Mouse (Mus musculus): Measurements from ENCODE around the gene Ndufb10. TPM values are rescaled to one million over a fixed set of nuclear protein-coding genes. Genes with fewer than 3 reads are reported as not detected.

Gene Ndufb10
- total and polyA plus RNA-seq, 3 experiments = 916 to 1,269 (median 992) TPM

DNA sequence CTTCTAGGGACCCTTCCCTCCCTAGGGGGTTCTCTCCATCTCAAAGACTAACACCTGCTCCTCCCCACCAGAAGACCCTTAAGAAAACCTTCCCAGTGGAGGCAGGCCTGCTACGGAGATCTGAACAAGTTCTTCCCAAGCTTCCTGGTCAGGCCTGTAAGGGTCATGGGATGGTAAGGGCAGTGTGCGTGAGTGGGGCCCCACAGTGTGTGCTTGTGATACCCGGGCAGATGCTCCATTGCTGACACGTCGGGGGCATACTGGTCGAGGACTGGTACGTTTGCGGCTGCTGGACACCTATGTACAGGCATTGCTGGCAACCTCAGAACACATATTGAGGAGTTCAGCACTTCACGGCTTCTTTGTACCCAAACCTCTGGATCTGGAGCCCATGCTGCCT, 25.6 kb downstream of the Ndufb10 start:
- no peak overlapping the region for H3K27ac ChIP-seq
- intact Hi-C loops (cut with DNase I) = no loop called here
- no peak for DNase-seq
- no peaks in the 10 kb centered on the region for H3K27me3 ChIP-seq (ENCODE audit: control insufficient read depth, insufficient read depth, low read length)
- H3K36me3 ChIP-seq (ENCODE audit: control insufficient read depth, insufficient read depth, low read length) = no peaks in the 10 kb centered on the region
- no peak overlapping the region for H3K9ac ChIP-seq (ENCODE audit: low read depth, low read length)
- no peak for TF ChIP-seq EP300 (IDR thresholded peaks at IDR 0.05; ENCODE audit: insufficient read depth, low read depth, low read length)
- no peak for TF ChIP-seq CTCF (IDR thresholded peaks at IDR 0.05)
- TF ChIP-seq POLR2A (IDR thresholded peaks at IDR 0.05; ENCODE audit: insufficient read depth, low read depth, low read length) = no peak
- H3K79me2 ChIP-seq (replicated peaks; ENCODE audit: control insufficient read depth, insufficient read depth, low read length) = no peaks in the 10 kb centered on the region
- H3K4me1 ChIP-seq (ENCODE audit: control insufficient read depth, insufficient read depth, low read length) = no peaks in the 10 kb centered on the region; the same call in 1 of the 2 replicates
- 69% methylated on average over 9 of the region's 9 CpGs for WGBS
- H3K4me3 ChIP-seq = no peak overlapping the region

DNA sequence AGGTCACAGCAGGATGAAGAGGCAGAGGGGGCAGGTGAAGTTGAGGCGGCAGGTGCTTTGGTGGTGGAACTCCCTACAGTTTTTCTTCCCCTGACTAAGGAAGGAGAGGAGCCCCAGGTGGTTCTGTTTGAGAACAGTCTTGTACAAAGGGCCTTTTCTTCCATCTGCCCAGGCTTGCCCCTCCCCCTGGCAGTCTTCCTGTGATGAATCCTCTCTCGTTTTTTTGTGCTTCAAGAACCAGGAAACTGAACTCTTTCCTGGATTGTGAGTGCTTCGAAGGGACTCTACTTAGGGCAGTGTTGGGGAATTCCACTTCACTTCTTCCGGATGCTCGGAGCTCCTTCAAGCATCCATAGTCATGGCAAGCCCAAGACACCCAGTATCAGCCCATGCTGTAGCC, 26.3 kb downstream of the Ndufb10 start:
- H3K9ac ChIP-seq (ENCODE audit: low read depth, low read length) = no peak overlapping the region
- H3K27me3 ChIP-seq (ENCODE audit: control insufficient read depth, insufficient read depth, low read length) = no peaks in the 10 kb centered on the region
- no peak for TF ChIP-seq CTCF (IDR thresholded peaks at IDR 0.05)
- no peak for TF ChIP-seq POLR2A (IDR thresholded peaks at IDR 0.05; ENCODE audit: insufficient read depth, low read depth, low read length)
- no peak for TF ChIP-seq EP300 (IDR thresholded peaks at IDR 0.05; ENCODE audit: insufficient read depth, low read depth, low read length)
- 24% methylated on average over 5 of the region's 5 CpGs for WGBS
- no peak overlapping the region for H3K27ac ChIP-seq
- no peaks in the 10 kb centered on the region; the same call in 1 of the 2 replicates for H3K4me1 ChIP-seq (ENCODE audit: control insufficient read depth, insufficient read depth, low read length)
- DNase-seq = no peak
- no peaks in the 10 kb centered on the region for H3K79me2 ChIP-seq (replicated peaks; ENCODE audit: control insufficient read depth, insufficient read depth, low read length)
- intact Hi-C loops (cut with DNase I) = no loop called here
- no peak overlapping the region for H3K4me3 ChIP-seq
- H3K36me3 ChIP-seq (ENCODE audit: control insufficient read depth, insufficient read depth, low read length) = no peaks in the 10 kb centered on the region

DNA sequence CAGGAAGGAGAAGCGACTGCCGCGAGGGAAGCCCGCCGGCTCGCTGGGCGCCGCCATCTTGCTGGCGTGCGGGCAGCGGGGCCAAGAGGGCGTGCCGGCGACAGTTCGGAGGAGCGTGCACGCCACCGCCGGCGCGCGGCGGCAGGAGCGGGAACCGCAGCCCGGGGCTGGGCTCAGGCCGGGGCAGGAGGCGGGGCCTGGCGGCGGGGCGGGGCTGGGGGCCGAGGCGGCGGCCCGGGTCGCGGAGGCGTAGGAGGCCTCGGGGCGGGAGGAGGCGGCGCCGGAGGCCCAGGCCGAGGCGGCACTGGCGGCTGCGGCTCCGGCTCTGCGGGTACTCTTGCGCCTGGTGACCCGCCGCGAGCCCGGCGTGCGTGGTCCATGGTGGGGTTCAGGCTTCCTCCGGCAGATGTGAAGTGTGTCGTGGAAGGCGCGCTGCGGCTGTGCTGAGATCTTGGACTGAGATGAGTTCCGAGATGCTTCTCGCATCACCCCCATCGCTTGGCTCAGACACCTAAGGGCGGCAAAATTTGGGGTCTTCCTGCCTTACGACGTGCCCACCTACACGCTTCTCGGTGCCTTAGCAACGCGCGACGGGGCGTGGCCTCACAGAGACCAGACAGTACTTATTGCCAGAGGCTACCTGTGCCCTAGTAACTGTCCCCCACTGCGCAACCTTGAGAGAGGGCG, 28.1 kb downstream of the Ndufb10 start, which contains the start of the genes Gfer and Noxo1:
TSS of gene Gfer (minus strand) at position 146 of the 687 bp plus-strand sequence.
TSS of gene Noxo1 (plus strand) at position 224 of the 687 bp plus-strand sequence.
- intact Hi-C loops (cut with DNase I) = loop anchor here (1.0 kb wide), 1 partner anchor 11 kb away; the partner anchor contains the start of gene Tbl3
- TF ChIP-seq CTCF (IDR thresholded peaks at IDR 0.05) = peak; percentile 58
- TF ChIP-seq POLR2A (IDR thresholded peaks at IDR 0.05; ENCODE audit: insufficient read depth, low read depth, low read length) = peak; percentile 50; the same call in 1 of the 2 replicates
- no peak for TF ChIP-seq EP300 (IDR thresholded peaks at IDR 0.05; ENCODE audit: insufficient read depth, low read depth, low read length)
- peak within 1 kb of the TSS; percentile 86 for H3K27ac ChIP-seq
- WGBS = under 1% methylated on average over 73 of the region's 76 CpGs
- peak; percentile 94 for DNase-seq
- peak within 1 kb of the TSS; percentile 49 for H3K4me3 ChIP-seq
- no peaks in the 10 kb centered on the region; the same call in 1 of the 2 replicates for H3K4me1 ChIP-seq (ENCODE audit: control insufficient read depth, insufficient read depth, low read length)
- H3K36me3 ChIP-seq (ENCODE audit: control insufficient read depth, insufficient read depth, low read length) = no peaks in the 10 kb centered on the region
- H3K27me3 ChIP-seq (ENCODE audit: control insufficient read depth, insufficient read depth, low read length) = no peaks in the 10 kb centered on the region
- H3K79me2 ChIP-seq (replicated peaks; ENCODE audit: control insufficient read depth, insufficient read depth, low read length) = no peaks in the 10 kb centered on the region
- peak within 1 kb of the TSS; percentile 88 for H3K9ac ChIP-seq (ENCODE audit: low read depth, low read length)

DNA sequence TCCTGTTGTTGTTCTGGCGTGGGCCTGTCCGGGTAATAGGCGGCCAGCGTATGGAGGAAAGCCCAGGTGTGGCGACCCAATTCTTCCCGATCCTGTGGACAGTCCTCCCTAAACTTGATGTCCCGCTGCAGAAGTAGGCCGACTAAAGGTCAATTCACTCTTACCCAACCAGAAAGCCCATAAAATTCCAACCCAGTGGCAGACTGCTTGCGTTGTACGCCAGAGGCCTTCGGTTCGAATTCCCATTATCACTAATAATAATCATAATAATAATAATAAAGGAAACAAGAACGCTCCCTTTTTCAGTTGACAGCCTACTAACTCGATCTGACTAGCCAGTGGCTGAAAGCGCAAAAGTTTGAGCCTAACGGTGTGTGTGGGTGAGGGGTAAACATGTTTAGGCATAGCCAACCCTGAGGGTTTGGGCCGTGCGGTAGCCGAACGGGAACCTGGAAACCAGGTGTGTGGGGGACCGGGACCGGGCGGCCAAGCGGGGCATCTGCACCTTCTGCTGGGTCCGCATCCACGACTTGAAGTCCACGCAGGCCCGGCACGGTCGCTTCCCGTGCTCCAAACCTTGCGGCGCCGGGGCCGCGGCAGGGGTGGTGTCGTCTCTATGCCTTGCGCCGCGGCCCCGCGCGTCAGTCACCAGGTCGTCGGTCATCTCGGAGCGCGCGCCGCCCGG, 28.8 kb downstream of the Ndufb10 start:
- intact Hi-C loops (cut with DNase I) = loop anchor here (1.0 to 2.0 kb wide), 2 partner anchors 12 to 19 kb away; partner anchors contain the start of gene Tbl3
- peak overlapping the region; percentile 84 for H3K9ac ChIP-seq (ENCODE audit: low read depth, low read length)
- peak overlapping the region; percentile 49 for H3K4me3 ChIP-seq
- H3K27me3 ChIP-seq (ENCODE audit: control insufficient read depth, insufficient read depth, low read length) = no peaks in the 10 kb centered on the region
- WGBS = 11% methylated on average over 51 of the region's 51 CpGs
- H3K36me3 ChIP-seq (ENCODE audit: control insufficient read depth, insufficient read depth, low read length) = no peaks in the 10 kb centered on the region
- H3K79me2 ChIP-seq (replicated peaks; ENCODE audit: control insufficient read depth, insufficient read depth, low read length) = no peaks in the 10 kb centered on the region
- no peaks in the 10 kb centered on the region; the same call in 1 of the 2 replicates for H3K4me1 ChIP-seq (ENCODE audit: control insufficient read depth, insufficient read depth, low read length)
- H3K27ac ChIP-seq = peak overlapping the region; percentile 79
- no peak for DNase-seq
- TF ChIP-seq POLR2A (IDR thresholded peaks at IDR 0.05; ENCODE audit: insufficient read depth, low read depth, low read length) = no peak
- TF ChIP-seq EP300 (IDR thresholded peaks at IDR 0.05; ENCODE audit: insufficient read depth, low read depth, low read length) = no peak
- TF ChIP-seq CTCF (IDR thresholded peaks at IDR 0.05) = no peak

DNA sequence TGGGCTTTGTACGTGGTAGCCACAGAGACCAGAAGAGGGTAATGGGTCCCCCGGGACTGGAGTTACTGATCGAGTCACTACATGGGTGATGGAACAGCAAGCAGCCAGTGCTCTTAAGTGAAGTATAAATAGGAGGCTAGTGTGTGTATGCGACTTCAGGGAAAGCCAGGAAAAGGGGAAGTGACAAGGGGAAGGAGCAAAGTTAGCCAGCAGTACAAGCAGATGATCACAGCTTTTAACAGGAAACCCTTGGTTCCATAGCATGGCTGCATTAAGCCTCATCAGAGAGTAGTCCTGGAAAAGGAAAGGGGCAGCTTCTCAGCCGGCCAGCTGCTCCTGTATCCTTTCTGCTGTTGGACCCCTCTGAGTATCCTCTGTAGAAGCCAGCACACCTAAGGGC, 31.9 kb downstream of the Ndufb10 start:
- Histone ChIP-seq H3K27ac (no peak overlapping the region), H3K79me2 (replicated peaks; ENCODE audit: control insufficient read depth, insufficient read depth, low read length) (no peaks in the 10 kb centered on the region), H3K27me3 (ENCODE audit: control insufficient read depth, insufficient read depth, low read length) (peaks cover 4% of the 10 kb centered on the region), H3K4me3 (no peak overlapping the region), H3K4me1 (ENCODE audit: control insufficient read depth, insufficient read depth, low read length) (no peaks in the 10 kb centered on the region; the same call in 1 of the 2 replicates), H3K36me3 (ENCODE audit: control insufficient read depth, insufficient read depth, low read length) (no peaks in the 10 kb centered on the region), H3K9ac (ENCODE audit: low read depth, low read length) (no peak overlapping the region)
- no peak for DNase-seq
- intact Hi-C loops (cut with DNase I) = no loop called here
- WGBS = 64% methylated on average over 5 of the region's 5 CpGs
- TF ChIP-seq EP300 (IDR thresholded peaks at IDR 0.05; ENCODE audit: insufficient read depth, low read depth, low read length) (no peak), CTCF (IDR thresholded peaks at IDR 0.05) (no peak), POLR2A (IDR thresholded peaks at IDR 0.05; ENCODE audit: insufficient read depth, low read depth, low read length) (no peak)
